Mouse (Mus musculus): ENCODE measurements around the gene Ftl1. TPM values are rescaled to one million over a fixed set of nuclear protein-coding genes. Genes with fewer than 3 reads are reported as not detected.
"Not testable (repeated sequence)": the region's sequence is repeated elsewhere in the genome, so short reads cannot be mapped to it uniquely, and the experiment has no call there.

Gene Ftl1
- polyA plus RNA-seq, 1 experiment = 2,491 TPM

DNA sequence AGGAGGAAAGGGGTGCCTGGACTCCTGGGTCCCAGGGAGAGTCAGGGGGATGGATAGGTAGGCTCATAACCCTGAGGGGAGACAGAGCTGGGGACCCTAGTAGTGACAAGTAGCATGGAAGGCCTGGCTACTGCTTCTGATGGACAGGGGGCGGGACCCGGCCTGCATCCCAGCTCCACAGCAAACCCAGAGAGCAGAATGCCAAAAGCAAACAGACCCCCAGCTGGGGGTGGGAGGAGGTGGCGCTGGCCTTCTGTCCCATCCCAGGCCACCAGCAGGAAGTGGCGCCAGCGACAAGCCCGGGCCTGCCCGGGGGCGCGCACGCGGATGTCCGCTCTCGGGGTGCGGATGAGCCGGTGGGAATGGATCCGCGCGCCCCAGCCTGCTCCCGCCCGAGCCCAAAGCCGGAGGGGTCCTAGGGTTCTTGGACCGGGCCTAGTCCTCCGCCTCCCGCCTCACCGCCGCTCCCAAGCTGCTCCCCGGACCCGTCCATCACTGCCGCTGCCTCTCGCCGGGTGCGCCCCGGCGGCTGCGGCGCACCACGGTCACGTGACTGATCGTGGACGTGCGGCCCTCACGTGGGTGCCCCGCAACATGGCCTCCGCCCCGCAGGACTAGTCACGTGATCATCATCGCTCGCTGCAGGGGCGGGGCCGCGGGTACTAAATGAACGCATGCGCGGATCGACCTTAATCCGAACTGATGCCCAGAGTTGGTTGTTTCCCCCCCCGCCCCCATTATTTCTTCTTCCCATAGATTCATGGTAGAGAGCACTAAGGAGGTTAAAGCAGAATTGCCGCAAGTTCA is 6.8 kb upstream of the Ftl1 start, which contains the start of gene Bax:
Gene Bax (minus strand): TSS at position 616 of the 807 bp plus-strand sequence.
- Histone ChIP-seq H3K27me3 (ENCODE audit: control insufficient read depth, insufficient read depth, low read length) (no peaks in the 10 kb centered on the region), H3K27ac (ENCODE audit: control insufficient read depth, insufficient read depth, low read length) (no peak within 1 kb of the TSS), H3K4me1 (replicated peaks; ENCODE audit: control insufficient read depth, insufficient read depth, low read length) (peaks cover 12% of the 10 kb centered on the region), H3K36me3 (ENCODE audit: control insufficient read depth, insufficient read depth, low read length) (no peaks in the 10 kb centered on the region), H3K4me3 (ENCODE audit: control insufficient read depth, insufficient read depth, low read length) (peak within 1 kb of the TSS; percentile 62)
- TF ChIP-seq CTCF (IDR thresholded peaks at IDR 0.05; ENCODE audit: borderline replicate concordance, control insufficient read depth, extremely low read depth, insufficient read depth, low read length, poor library complexity) (peak; percentile 52; the same call in 1 of the 2 replicates), POLR2A (IDR thresholded peaks at IDR 0.05; ENCODE audit: control insufficient read depth, extremely low read depth, insufficient read depth, low read length, poor library complexity) (no peak)
- WGBS = under 1% methylated on average over 58 of the region's 58 CpGs
- DNase-seq = peak; percentile 88

DNA sequence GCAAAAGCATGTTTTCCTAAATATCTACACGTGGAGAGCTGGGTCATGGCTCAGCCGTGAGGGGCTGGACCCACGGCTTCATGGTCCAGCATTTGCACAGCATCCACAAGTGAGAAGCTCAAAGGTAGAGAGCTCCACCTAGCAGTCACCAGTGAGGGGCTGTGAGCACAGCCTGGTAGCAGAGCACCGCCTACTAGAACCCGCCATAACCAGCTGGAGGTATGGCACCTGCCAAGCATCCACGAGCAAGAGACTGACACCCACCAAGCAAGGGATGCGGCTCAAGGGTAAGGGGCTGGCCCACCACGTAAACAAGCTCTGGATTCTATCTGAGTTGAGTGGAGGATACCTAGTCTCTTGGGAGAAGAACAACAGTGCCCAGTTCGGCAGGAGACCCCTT is 5.9 kb upstream of the Ftl1 start:
- Histone ChIP-seq H3K4me3 (ENCODE audit: control insufficient read depth, insufficient read depth, low read length) (no peak overlapping the region), H3K36me3 (ENCODE audit: control insufficient read depth, insufficient read depth, low read length) (no peaks in the 10 kb centered on the region), H3K27ac (ENCODE audit: control insufficient read depth, insufficient read depth, low read length) (no peak overlapping the region), H3K4me1 (replicated peaks; ENCODE audit: control insufficient read depth, insufficient read depth, low read length) (peaks cover 17% of the 10 kb centered on the region), H3K27me3 (ENCODE audit: control insufficient read depth, insufficient read depth, low read length) (no peaks in the 10 kb centered on the region)
- TF ChIP-seq CTCF (IDR thresholded peaks at IDR 0.05; ENCODE audit: borderline replicate concordance, control insufficient read depth, extremely low read depth, insufficient read depth, low read length, poor library complexity) (no peak), POLR2A (IDR thresholded peaks at IDR 0.05; ENCODE audit: control insufficient read depth, extremely low read depth, insufficient read depth, low read length, poor library complexity) (no peak)
- peak; percentile 40 for DNase-seq
- 79% methylated on average over 9 of the region's 9 CpGs for WGBS

DNA sequence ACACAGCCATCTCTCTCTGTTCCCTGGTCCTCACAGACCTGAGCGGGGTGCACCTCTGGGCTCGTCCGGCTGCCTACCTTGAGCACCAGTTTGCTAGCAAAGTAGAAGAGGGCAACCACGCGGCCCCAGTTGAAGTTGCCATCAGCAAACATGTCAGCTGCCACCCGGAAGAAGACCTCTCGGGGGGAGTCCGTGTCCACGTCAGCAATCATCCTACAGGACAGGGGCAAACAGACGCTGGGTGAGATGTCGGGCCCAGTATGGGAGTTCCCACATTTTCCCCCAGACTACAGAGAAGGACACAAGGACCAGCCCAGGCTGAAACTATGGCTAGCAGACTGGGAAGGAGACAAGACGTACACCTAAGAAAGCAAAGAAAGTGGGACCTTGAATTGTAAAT is 5.4 kb upstream of the Ftl1 start:
- WGBS = 98% methylated on average over 12 of the region's 12 CpGs

DNA sequence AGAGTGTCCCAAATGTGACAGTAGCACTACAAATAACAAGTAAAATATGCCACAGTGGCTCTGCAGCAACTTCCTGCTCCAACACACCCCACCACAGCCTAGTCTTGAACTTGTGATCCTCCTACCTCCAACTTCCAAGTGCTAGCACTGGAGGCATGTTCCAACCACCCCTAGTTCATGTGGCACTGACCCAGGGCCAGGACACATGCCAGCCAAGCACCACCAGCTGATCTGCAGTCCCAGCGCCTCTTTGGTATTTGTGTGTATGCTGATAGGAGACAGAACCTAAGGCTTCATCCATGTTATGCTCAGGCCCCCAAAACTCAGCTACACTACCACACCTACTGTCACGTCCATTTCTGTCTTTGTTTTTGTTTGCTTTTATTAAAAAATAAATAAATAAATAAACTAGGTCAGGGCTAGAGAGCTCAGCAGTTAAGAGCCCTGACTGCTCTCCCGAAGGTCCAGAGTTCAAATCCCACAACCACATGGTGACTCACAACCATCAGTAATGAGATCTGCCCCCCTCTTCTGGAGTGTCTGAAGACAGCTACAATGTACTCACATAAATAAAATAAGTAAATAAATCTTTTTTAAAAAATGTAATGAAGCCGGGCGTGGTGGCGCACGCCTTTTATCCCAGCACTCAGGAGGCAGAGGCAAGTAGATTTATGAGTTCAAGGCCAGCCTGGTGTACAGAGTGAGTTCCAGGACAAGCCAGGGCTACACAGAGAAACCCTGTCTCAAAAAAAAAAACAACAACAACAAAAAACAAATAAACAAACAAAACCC is 4.5 kb upstream of the Ftl1 start:
- H3K4me1 ChIP-seq (replicated peaks; ENCODE audit: control insufficient read depth, insufficient read depth, low read length) = peaks cover 21% of the 10 kb centered on the region
- WGBS = 95% methylated on average over 7 of the region's 7 CpGs
- no peaks in the 10 kb centered on the region for H3K27me3 ChIP-seq (ENCODE audit: control insufficient read depth, insufficient read depth, low read length)
- no peak overlapping the region for H3K4me3 ChIP-seq (ENCODE audit: control insufficient read depth, insufficient read depth, low read length)
- no peak for DNase-seq
- no peak overlapping the region for H3K27ac ChIP-seq (ENCODE audit: control insufficient read depth, insufficient read depth, low read length)
- no peaks in the 10 kb centered on the region for H3K36me3 ChIP-seq (ENCODE audit: control insufficient read depth, insufficient read depth, low read length)
- TF ChIP-seq POLR2A (IDR thresholded peaks at IDR 0.05; ENCODE audit: control insufficient read depth, extremely low read depth, insufficient read depth, low read length, poor library complexity) (no peak), CTCF (IDR thresholded peaks at IDR 0.05; ENCODE audit: borderline replicate concordance, control insufficient read depth, extremely low read depth, insufficient read depth, low read length, poor library complexity) (no peak)

More for the DNA sequence above, 5.4 kb upstream of the Ftl1 start:
- Histone ChIP-seq H3K4me1 (replicated peaks; ENCODE audit: control insufficient read depth, insufficient read depth, low read length) (peaks cover 21% of the 10 kb centered on the region), H3K36me3 (ENCODE audit: control insufficient read depth, insufficient read depth, low read length) (no peaks in the 10 kb centered on the region), H3K27me3 (ENCODE audit: control insufficient read depth, insufficient read depth, low read length) (no peaks in the 10 kb centered on the region), H3K27ac (ENCODE audit: control insufficient read depth, insufficient read depth, low read length) (no peak overlapping the region), H3K4me3 (ENCODE audit: control insufficient read depth, insufficient read depth, low read length) (no peak overlapping the region)
- DNase-seq = no peak
- TF ChIP-seq POLR2A (IDR thresholded peaks at IDR 0.05; ENCODE audit: control insufficient read depth, extremely low read depth, insufficient read depth, low read length, poor library complexity) (no peak), CTCF (IDR thresholded peaks at IDR 0.05; ENCODE audit: borderline replicate concordance, control insufficient read depth, extremely low read depth, insufficient read depth, low read length, poor library complexity) (no peak)

DNA sequence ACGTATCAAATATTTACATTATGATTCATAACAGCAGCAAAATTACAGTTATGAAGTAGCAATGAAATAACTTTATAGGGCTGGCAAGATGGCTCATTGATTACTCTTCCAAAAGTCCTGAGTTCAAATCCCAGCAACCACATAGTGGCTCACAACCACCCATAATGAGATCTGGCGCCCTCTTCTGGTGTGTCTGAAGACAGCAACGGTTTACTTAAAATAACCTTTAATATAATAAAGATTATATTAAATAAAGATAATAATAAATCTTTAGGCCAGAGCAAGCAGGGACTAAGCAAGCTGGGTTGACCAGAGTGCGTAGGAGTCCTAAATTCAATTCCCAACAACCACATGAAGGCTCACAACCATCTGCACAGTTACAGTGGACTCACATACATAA is 3.2 kb upstream of the Ftl1 start:
- 82% methylated on average over 4 of the region's 4 CpGs for WGBS
- peaks cover 27% of the 10 kb centered on the region for H3K4me1 ChIP-seq (replicated peaks; ENCODE audit: control insufficient read depth, insufficient read depth, low read length)
- H3K27ac ChIP-seq (ENCODE audit: control insufficient read depth, insufficient read depth, low read length); H3K4me3 ChIP-seq (ENCODE audit: control insufficient read depth, insufficient read depth, low read length); H3K27me3 ChIP-seq (ENCODE audit: control insufficient read depth, insufficient read depth, low read length); H3K36me3 ChIP-seq (ENCODE audit: control insufficient read depth, insufficient read depth, low read length); DNase-seq: not testable (repeated sequence)

DNA sequence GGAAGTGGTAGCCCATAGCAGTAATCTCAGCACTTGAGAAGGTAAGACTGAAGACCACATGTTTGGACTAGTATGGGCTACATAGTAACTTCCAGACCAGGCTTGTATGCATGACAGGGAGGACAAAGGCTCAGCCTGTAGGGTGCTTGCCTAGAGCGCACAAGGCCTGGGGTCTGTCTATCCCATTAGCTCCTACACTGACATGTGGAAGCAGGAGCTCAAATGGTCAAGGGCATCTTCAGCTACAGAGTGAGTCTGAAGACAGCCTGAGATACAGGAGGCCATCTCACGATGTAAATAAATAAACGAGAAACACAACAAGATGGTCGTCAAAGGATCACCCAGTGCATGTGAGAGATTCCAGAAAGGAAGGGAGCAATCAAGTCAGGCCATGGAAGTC is 2.6 kb upstream of the Ftl1 start:
- Histone ChIP-seq H3K4me3 (ENCODE audit: control insufficient read depth, insufficient read depth, low read length) (no peak overlapping the region), H3K27me3 (ENCODE audit: control insufficient read depth, insufficient read depth, low read length) (no peaks in the 10 kb centered on the region), H3K27ac (ENCODE audit: control insufficient read depth, insufficient read depth, low read length) (no peak overlapping the region), H3K4me1 (replicated peaks; ENCODE audit: control insufficient read depth, insufficient read depth, low read length) (peaks cover 30% of the 10 kb centered on the region), H3K36me3 (ENCODE audit: control insufficient read depth, insufficient read depth, low read length) (peaks cover 11% of the 10 kb centered on the region)
- no peak for TF ChIP-seq CTCF (IDR thresholded peaks at IDR 0.05; ENCODE audit: borderline replicate concordance, control insufficient read depth, extremely low read depth, insufficient read depth, low read length, poor library complexity)
- no peak for TF ChIP-seq POLR2A (IDR thresholded peaks at IDR 0.05; ENCODE audit: control insufficient read depth, extremely low read depth, insufficient read depth, low read length, poor library complexity)
- no peak for DNase-seq
- 97% methylated on average over 4 of the region's 4 CpGs for WGBS
